Mouse (Mus musculus): Measurements from ENCODE around the gene Eapp. TPM values are rescaled to one million over a fixed set of nuclear protein-coding genes. Genes with fewer than 3 reads are reported as not detected.
"Not testable (repeated sequence)": the region's sequence is repeated elsewhere in the genome, so short reads cannot be mapped to it uniquely, and the experiment has no call there.

Gene Eapp
- 10 to 100 TPM; 37.2 to 45.9 TPM for total RNA-seq (2021)
- long read RNA-seq, experiment 1, full-length matches to known transcripts, result 16 of 56 reads
- long read RNA-seq, experiment 1, partial matches to known transcripts, result 24 of 56 reads
- long read RNA-seq, experiment 1, other reads (novel, unspliced or antisense), result 16 of 56 reads
- long read RNA-seq, experiment 2, full-length matches to known transcripts, result 25 of 60 reads
- long read RNA-seq, experiment 2, partial matches to known transcripts, result 10 of 60 reads
- long read RNA-seq, experiment 2, other reads (novel, unspliced or antisense), result 25 of 60 reads

DNA sequence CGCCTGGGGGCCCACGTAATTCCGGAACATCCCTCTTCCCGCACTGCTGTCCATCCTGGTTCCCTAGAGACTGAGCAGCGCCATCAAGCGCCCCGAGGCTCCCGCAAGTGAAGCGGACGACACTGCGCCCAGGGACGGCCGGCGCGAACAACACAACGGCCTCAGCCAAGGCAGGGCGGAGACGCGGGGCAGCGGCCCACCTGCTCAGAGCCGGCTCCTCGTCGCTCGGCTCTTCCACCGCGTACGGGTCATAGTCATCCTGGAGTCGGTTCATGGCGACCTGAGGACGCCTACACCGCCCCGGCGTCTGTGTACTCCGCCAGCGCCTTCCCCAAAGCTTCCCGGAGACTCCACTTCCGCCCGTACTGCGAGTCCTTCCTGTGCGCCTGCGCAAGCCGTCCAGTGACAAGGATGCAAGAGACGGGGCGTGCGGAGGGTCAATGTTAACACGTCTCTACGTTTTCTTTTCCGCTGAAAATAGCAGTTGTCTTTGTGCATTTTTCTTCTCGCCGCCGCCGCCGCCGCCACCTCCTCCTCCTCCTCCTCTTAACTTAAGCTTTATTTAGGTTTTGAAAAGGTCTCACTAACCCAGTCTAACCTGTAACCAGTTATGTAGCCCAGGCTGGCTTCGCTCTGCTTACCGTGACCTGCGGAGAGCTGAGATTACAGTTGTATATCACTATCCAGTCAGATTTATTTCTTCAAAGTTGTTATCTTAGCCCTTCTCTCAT lies at the start of gene Eapp:
Eapp (minus strand) TSS at position 387 of the 731 bp plus-strand sequence.
- Histone ChIP-seq H3K4me3 (peak within 1 kb of the TSS; percentile 80), H3K27ac (peak within 1 kb of the TSS; percentile 100)
- DNase-seq (ENCODE audit: low spot score in 2 of 2), result peak; percentile 92 to 97
- peak; percentile 24 for TF ChIP-seq CTCF (conservative IDR thresholded peaks at IDR 0.05)

DNA sequence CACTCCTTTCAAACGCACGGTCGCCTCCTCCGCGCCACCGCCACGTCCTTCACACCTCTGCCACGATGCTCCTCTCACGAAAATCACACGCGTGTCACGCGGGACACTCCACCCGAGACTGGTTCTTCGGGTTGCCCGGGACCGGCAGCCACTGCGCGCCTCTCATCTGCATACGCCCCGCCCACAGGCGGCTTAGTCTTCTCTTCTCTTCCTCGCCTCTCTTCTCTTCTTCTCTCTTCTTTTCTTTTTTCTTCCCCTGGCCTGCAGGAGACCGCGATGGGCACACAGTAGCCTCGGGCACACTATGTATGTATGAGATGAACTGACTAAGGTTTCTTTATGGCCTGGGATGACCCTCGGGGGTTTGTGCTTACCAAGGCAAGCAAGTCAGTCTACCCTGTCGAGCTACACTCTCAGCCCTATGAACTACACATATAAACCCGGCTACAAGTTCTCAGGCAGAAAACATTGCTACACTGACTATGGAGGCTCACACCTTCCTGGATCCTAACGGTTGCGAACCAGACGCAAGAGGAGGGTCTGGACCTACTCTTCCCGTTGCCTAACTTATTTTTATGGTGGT lies 43.1 kb upstream of the Eapp start:
- Histone ChIP-seq H3K4me3 (peak overlapping the region; percentile 48), H3K27ac (peak overlapping the region; percentile 84)
- DNase-seq (ENCODE audit: low spot score in 2 of 2), result not testable (repeated sequence)

DNA sequence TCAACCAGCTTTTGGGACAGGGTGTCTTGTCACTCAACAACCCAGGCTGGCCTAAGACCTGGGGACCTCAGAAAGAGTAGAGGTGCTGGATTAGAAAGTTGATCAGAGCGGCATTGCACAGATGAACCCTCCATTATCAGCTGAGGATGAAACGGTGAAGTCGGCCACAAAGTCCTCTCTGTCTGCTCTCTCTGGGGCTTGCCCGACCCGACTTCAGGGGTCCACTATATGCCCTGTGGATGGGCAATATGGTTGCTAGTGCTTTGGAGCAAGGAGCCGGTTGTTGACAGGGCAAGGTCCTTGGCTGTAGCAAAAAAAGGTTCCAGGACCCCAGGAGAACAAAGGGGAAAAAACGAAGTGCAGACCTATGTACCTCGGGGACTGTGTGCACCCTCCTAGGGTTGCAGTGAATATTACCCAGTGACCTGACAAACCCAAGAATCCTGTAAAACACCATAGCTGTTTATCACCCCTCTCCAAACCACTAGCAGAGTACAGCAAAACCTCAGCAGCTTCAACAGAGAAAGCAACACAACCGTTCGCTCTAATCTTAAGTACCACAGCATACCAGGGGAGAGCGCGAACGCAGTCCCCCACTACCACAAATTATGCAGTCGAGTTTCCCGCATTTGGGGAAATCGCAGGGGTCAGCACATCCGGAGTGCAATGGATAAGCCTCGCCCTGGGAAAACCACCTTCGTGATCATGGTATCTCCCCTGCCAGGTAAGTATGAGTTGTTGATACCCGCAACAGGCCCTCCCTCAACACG lies 42.4 kb upstream of the Eapp start:
- DNase-seq (ENCODE audit: low spot score in 2 of 2); H3K4me3 ChIP-seq; H3K27ac ChIP-seq: not testable (repeated sequence)

DNA sequence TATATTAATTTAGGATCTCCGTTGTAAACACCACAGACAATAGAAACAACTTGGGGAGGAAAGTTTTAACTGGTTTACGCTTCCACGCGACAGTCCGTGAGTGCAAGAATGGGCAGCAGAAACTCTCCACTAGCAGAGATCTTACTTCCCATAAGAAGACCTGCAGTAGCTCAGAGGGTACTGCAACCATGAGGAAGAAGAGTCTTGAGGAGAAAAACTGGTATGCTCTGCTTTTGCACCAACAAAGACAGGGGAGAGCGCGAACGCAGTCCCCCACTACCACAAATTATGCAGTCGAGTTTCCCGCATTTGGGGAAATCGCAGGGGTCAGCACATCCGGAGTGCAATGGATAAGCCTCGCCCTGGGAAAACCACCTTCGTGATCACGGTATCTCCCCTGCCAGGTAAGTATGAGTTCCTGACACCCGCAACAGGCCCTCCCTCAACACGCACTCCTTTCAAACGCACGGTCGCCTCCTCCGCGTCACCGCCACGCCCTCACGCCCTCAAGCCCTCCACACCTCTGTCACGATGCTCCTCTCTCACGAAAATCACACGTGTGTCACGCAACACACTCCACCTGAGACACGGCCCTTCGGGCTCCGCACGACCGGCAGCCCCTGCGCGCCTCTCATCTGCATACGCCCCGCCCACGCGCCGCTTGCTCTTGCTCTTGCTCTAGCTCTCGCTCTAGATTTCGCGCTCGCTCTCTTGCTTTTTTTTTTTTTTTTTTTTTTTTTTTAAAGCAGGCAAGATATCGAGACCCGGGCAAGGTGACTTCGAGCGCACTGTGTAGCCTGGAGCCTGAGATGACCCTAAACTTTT lies 38.8 kb upstream of the Eapp start:
- DNase-seq (ENCODE audit: low spot score in 2 of 2); H3K4me3 ChIP-seq; H3K27ac ChIP-seq: not testable (repeated sequence)

DNA sequence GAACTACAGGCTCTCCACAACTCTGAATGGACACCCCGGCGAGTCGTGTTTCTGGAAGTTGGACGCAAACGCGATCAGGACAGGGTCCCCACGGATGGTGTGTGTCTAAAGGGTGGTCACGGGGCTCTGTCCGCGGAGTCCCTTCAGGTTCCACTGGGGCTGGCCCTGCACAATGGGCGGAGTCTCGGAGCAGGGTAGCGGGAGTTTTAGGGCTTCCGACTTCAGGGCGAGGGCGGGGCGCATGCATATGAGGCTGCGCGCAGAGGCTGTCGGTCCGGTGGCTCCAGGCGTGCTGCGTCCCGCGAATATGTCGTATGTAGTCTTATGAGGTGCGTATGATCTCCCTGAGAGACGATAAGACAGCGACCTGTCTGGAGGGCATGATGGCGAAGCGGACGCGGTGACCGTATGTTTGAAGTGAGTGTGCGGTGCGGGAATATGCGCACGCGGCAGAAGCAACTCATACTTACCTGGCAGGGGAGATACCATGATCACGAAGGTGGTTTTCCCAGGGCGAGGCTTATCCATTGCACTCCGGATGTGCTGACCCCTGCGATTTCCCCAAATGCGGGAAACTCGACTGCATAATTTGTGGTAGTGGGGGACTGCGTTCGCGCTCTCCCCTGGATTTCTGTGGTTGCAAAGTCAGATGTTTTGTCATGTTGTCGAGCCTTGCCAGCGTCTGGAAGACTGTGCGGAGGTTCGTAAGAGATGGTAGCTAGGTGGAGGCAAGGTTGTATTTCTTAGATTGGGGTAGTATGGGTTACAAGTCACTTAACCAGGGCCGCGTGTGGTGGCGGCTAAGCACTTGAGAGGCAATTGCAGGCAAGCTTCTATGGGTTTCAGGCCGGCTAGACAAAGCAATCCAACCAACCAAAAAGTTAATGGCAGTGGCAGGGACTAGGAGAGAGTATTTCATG lies 33.7 kb upstream of the Eapp start:
- H3K27ac ChIP-seq; DNase-seq (ENCODE audit: low spot score in 2 of 2); H3K4me3 ChIP-seq: not testable (repeated sequence)

DNA sequence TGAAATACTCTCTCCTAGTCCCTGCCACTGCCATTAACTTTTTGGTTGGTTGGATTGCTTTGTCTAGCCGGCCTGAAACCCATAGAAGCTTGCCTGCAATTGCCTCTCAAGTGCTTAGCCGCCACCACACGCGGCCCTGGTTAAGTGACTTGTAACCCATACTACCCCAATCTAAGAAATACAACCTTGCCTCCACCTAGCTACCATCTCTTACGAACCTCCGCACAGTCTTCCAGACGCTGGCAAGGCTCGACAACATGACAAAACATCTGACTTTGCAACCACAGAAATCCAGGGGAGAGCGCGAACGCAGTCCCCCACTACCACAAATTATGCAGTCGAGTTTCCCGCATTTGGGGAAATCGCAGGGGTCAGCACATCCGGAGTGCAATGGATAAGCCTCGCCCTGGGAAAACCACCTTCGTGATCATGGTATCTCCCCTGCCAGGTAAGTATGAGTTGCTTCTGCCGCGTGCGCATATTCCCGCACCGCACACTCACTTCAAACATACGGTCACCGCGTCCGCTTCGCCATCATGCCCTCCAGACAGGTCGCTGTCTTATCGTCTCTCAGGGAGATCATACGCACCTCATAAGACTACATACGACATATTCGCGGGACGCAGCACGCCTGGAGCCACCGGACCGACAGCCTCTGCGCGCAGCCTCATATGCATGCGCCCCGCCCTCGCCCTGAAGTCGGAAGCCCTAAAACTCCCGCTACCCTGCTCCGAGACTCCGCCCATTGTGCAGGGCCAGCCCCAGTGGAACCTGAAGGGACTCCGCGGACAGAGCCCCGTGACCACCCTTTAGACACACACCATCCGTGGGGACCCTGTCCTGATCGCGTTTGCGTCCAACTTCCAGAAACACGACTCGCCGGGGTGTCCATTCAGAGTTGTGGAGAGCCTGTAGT lies 23.4 kb upstream of the Eapp start:
- DNase-seq (ENCODE audit: low spot score in 2 of 2); H3K4me3 ChIP-seq; H3K27ac ChIP-seq: not testable (repeated sequence)

DNA sequence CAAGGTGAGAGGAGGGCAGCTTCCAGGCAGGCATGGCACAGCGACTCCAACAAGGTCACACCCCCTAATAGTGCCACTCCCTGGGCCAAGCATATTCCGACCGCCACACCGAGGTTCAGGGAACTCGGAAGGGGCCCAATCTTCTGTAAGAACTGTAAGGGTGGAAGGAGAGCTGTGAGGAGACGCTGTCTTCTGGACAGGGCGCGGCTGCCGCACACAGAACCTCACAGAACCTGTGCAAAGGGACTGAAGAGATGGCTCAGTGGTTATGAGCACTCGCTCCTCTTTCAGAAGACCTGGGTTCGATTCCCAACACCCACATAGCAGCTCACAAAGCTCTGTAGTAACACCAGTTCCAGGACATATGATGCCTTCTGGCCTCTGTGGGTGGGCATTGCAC lies 21.8 kb upstream of the Eapp start:
- DNase-seq (ENCODE audit: low spot score in 2 of 2); H3K4me3 ChIP-seq: not testable (repeated sequence)

DNA sequence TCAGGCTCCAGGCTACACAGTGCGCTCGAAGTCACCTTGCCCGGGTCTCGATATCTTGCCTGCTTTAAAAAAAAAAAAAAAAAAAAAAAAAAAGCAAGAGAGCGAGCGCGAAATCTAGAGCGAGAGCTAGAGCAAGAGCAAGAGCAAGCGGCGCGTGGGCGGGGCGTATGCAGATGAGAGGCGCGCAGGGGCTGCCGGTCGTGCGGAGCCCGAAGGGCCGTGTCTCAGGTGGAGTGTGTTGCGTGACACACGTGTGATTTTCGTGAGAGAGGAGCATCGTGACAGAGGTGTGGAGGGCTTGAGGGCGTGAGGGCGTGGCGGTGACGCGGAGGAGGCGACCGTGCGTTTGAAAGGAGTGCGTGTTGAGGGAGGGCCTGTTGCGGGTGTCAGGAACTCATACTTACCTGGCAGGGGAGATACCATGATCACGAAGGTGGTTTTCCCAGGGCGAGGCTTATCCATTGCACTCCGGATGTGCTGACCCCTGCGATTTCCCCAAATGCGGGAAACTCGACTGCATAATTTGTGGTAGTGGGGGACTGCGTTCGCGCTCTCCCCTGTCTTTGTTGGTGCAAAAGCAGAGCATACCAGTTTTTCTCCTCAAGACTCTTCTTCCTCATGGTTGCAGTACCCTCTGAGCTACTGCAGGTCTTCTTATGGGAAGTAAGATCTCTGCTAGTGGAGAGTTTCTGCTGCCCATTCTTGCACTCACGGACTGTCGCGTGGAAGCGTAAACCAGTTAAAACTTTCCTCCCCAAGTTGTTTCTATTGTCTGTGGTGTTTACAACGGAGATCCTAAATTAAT lies 18.3 kb upstream of the Eapp start:
- not testable (repeated sequence) for H3K27ac ChIP-seq, H3K4me3 ChIP-seq
- peak in 1 of 2 experiments; percentile 41 for DNase-seq (ENCODE audit: low spot score in 2 of 2)

More for the DNA sequence above, 21.8 kb upstream of the Eapp start:
- H3K27ac ChIP-seq, result not testable (repeated sequence)

DNA sequence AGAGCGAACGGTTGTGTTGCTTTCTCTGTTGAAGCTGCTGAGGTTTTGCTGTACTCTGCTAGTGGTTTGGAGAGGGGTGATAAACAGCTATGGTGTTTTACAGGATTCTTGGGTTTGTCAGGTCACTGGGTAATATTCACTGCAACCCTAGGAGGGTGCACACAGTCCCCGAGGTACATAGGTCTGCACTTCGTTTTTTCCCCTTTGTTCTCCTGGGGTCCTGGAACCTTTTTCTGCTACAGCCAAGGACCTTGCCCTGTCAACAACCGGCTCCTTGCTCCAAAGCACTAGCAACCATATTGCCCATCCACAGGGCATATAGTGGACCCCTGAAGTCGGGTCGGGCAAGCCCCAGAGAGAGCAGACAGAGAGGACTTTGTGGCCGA lies 14.8 kb upstream of the Eapp start:
- not testable (repeated sequence) for H3K27ac ChIP-seq; DNase-seq (ENCODE audit: low spot score in 2 of 2); H3K4me3 ChIP-seq

DNA sequence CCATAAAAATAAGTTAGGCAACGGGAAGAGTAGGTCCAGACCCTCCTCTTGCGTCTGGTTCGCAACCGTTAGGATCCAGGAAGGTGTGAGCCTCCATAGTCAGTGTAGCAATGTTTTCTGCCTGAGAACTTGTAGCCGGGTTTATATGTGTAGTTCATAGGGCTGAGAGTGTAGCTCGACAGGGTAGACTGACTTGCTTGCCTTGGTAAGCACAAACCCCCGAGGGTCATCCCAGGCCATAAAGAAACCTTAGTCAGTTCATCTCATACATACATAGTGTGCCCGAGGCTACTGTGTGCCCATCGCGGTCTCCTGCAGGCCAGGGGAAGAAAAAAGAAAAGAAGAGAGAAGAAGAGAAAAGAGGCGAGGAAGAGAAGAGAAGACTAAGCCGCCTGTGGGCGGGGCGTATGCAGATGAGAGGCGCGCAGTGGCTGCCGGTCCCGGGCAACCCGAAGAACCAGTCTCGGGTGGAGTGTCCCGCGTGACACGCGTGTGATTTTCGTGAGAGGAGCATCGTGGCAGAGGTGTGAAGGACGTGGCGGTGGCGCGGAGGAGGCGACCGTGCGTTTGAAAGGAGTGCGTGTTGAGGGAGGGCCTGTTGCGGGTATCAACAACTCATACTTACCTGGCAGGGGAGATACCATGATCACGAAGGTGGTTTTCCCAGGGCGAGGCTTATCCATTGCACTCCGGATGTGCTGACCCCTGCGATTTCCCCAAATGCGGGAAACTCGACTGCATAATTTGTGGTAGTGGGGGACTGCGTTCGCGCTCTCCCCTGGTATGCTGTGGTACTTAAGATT lies 14.2 kb upstream of the Eapp start:
- H3K27ac ChIP-seq; H3K4me3 ChIP-seq; DNase-seq (ENCODE audit: low spot score in 2 of 2): not testable (repeated sequence)
